Mouse (Mus musculus): ENCODE measurements at regions not wholly inside any gene's neighbourhood (a gene's known extent, or its start where the extent isn't known, plus 50 kb on each side); places are given as distances from the start of the nearest gene placed in this dataset.

GRCm38 (mm10) chr2:45184149-45184548 is 67.0 kb upstream of the Zeb2 start:
- DNase-seq, result no peak

- DNase-seq, result no peak
These were observed 65.7 kb upstream of the Zeb2 start for GRCm38 (mm10) chr2:45182876-45183275.

GRCm38 (mm10) chr2:45181552-45181951 is 64.4 kb upstream of the Zeb2 start:
- no peak for DNase-seq

GRCm38 (mm10) chr2:45178849-45179453 is 61.8 kb upstream of the Zeb2 start:
- no peak for DNase-seq

GRCm38 (mm10) chr2:45172382-45172781 is 55.2 kb upstream of the Zeb2 start:
- DNase-seq, result no peak

GRCm38 (mm10) chr2:45171520-45172173 is 54.5 kb upstream of the Zeb2 start:
- DNase-seq, result no peak

GRCm38 (mm10) chr2:45170272-45170671 is 53.1 kb upstream of the Zeb2 start:
- no peak for DNase-seq

- no peak for DNase-seq
These were observed 52.4 kb upstream of the Zeb2 start for GRCm38 (mm10) chr2:45169429-45170070.

GRCm38 (mm10) chr2:45168606-45169005 is 51.4 kb upstream of the Zeb2 start:
- no peak for DNase-seq
